Comparison of ENCODE assay signal across 22 mouse cellular contexts in the genomic region with DNA sequence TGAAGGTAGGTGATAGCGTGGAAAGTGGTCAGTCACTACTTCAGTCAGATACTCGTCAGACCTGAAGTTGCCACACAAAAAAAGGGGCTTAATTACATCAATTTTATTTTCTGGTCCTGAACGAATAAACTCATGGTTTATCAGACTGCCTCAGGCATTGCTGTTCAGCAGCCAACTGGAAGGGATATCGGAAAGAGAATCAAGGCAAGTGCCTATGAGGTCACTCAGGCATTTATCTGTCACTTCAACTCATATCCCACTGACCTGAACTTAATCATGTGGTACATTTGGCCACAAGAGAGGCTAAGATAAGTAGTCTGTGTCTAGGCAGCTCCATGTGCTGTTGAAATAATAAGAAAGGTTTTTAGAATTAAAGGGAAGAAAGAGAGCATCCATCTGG. TPM values are rescaled to one million over a fixed set of nuclear protein-coding genes. Genes with fewer than 3 reads are reported as not detected.
DNase-seq lines count a peak whose midpoint lies in the region; ATAC-seq and TF ChIP-seq lines count a peak whose summit lies in the region.
"Had no signal": no experiment of that assay in that cellular context is flagged by ENCODE, and none has a peak within 500 bp of the region (broad histone marks: within the 10 kb centered on the region; RNA-seq: fewer than 3 reads in every experiment).

No protein-coding gene starts in this region.

- 93% methylated on average over 4 of the region's 4 CpGs for WGBS in intestine, postnatal 0 days

- peaks cover 14% of the 10 kb centered on the region; the same call in 1 of the 2 replicates for H3K36me3 ChIP-seq in intestine, postnatal 0 days (ENCODE audit: control insufficient read depth, insufficient read depth)
- H3K36me3 ChIP-seq: forebrain, embryonic 10.5 days; forebrain, embryonic 12.5 days had no signal

- H3K9ac ChIP-seq in intestine, postnatal 0 days (ENCODE audit: low read depth, low read length): no peak overlapping the region
- H3K9ac ChIP-seq: embryonic facial prominence, embryonic 13.5 days; embryonic facial prominence, embryonic 15.5 days; forebrain, embryonic 12.5 days had no signal

- ATAC-seq in megakaryocyte progenitor cell, adult 5-6 weeks (replicated peaks; ENCODE audit: poor library complexity): peak; percentile 33
- ATAC-seq in intestine, postnatal 0 days: no peak
- ATAC-seq: activated CD4-positive, CD25-positive, alpha-beta regulatory T cell, adult 4 months; forebrain, embryonic 14.5 days; forebrain, embryonic 16.5 days; Patski had no signal

- H3K27me3 ChIP-seq in intestine, postnatal 0 days (replicated peaks; ENCODE audit: control insufficient read depth, insufficient read depth, low read length): no peaks in the 10 kb centered on the region
- H3K27me3 ChIP-seq: embryonic facial prominence, embryonic 13.5 days; embryonic facial prominence, embryonic 15.5 days; forebrain, embryonic 12.5 days; Patski had no signal

- DNase-seq in retina, embryonic 14.5 days (ENCODE audit: low spot score): peak; percentile 30
- DNase-seq in left cerebral cortex, adult 11 months (ENCODE audit: low spot score): no peak
- no peak for DNase-seq in embryo, embryonic 9.5 days (ENCODE audit: extremely low spot score)
- DNase-seq: adrenal gland, adult 8-10 months; adrenal gland, postnatal 14 days; adrenal gland, postnatal 36 days; cerebellum, adult 11-12 months; cerebellum, adult 2 months; cerebellum, adult 9-10 months; cerebellum, postnatal 10 days; cerebellum, postnatal 25 days had no signal

- H3K4me1 ChIP-seq in intestine, postnatal 0 days (replicated peaks; ENCODE audit: control insufficient read depth, insufficient read depth, low read length): no peaks in the 10 kb centered on the region
- H3K4me1 ChIP-seq: embryonic facial prominence, embryonic 13.5 days; embryonic facial prominence, embryonic 15.5 days; forebrain, embryonic 10.5 days; forebrain, embryonic 12.5 days had no signal

- no peak for TF ChIP-seq CTCF in intestine, postnatal 0 days (IDR thresholded peaks at IDR 0.05; ENCODE audit: low read depth)

- H3K4me2 ChIP-seq in intestine, postnatal 0 days (replicated peaks; ENCODE audit: low read depth): no peak overlapping the region
- H3K4me2 ChIP-seq: embryonic facial prominence, embryonic 13.5 days; embryonic facial prominence, embryonic 15.5 days; forebrain, embryonic 12.5 days had no signal

- H3K27ac ChIP-seq in intestine, postnatal 0 days (ENCODE audit: low read depth, low read length): no peak overlapping the region
- H3K27ac ChIP-seq: embryonic facial prominence, embryonic 13.5 days; embryonic facial prominence, embryonic 15.5 days; forebrain, embryonic 10.5 days; forebrain, embryonic 12.5 days had no signal

- H3K4me3 ChIP-seq in intestine, postnatal 0 days (ENCODE audit: low read depth, low read length): no peak overlapping the region
- H3K4me3 ChIP-seq: embryonic facial prominence, embryonic 13.5 days; embryonic facial prominence, embryonic 15.5 days; erythroblast, embryonic 14.5 days; forebrain, embryonic 10.5 days; forebrain, embryonic 12.5 days had no signal

- no peaks in the 10 kb centered on the region for H3K9me3 ChIP-seq in intestine, postnatal 0 days (ENCODE audit: control insufficient read depth)
- H3K9me3 ChIP-seq: embryonic facial prominence, embryonic 13.5 days; embryonic facial prominence, embryonic 15.5 days; forebrain, embryonic 10.5 days; forebrain, embryonic 12.5 days had no signal

RNA-seq across cellular contexts. Expression of a gene that starts 10.0 kb away (rescaled TPM):
- total RNA-seq in megakaryocyte progenitor cell, adult 5-6 weeks (2015): 98.9 and 122 TPM in 2 replicates
- total RNA-seq in megakaryocyte progenitor cell, adult 5-6 weeks (2017): 145 and 155 TPM in 2 replicates
- polyA plus RNA-seq in intestine, postnatal 0 days (2015; fragmentation: Nextera tagmentation; extraction: Ambion mirVana): 75.3 and 75.7 TPM in 2 replicates

RNA-seq across cellular contexts. Expression of a gene that starts 10.4 kb away (rescaled TPM):
- 99.9 and 108 TPM in 2 replicates for total RNA-seq in megakaryocyte progenitor cell, adult 5-6 weeks (2015)
- 130 and 173 TPM in 2 replicates for total RNA-seq in megakaryocyte progenitor cell, adult 5-6 weeks (2017)
- polyA plus RNA-seq in intestine, postnatal 0 days (2015; fragmentation: Nextera tagmentation; extraction: Ambion mirVana): 15.2 and 18.1 TPM in 2 replicates

RNA-seq across cellular contexts. Expression of a gene that starts 28.6 kb away (rescaled TPM):
- total RNA-seq in megakaryocyte progenitor cell, adult 5-6 weeks (2015): 1.9 and 3.2 TPM in 2 replicates
- 4.8 and 5.0 TPM in 2 replicates for total RNA-seq in megakaryocyte progenitor cell, adult 5-6 weeks (2017)
- polyA plus RNA-seq in intestine, postnatal 0 days (2015; fragmentation: Nextera tagmentation; extraction: Ambion mirVana): 2.2 and 2.4 TPM in 2 replicates
